Mouse (Mus musculus) lung, postnatal 10 days (tissue): ENCODE measurements around the gene Llcfc1.

Source experiments
- DNase-seq: peaks from one replicate; pipeline ENCODE4 v3.0.0; 2021

The Llcfc1 gene

GRCm38 (mm10) chr6:41684131-41684530, at the start of gene Llcfc1:
Gene Llcfc1 (plus strand): TSS chr6:41684431.
- no peak for DNase-seq

DNA sequence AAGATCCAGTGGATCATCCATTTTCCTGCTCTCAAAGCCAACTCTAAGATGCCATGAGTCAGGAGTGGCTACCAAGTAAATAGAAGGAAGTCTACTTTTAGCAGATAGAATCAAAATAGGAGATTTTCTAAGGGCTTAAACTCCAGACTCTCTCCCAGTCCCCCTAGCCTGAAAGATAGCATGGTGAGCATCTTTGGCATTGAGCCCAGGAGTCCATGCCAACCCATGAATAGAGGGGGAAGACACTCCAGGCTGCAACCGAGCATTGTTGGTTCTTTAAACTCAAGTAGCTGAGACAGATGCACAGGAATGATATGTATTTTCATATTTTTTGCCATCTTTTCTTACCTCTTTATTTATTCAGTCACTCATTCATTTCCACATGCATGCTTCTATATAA, 49.0 kb upstream of the Llcfc1 start:
- no peak for DNase-seq

GRCm38 (mm10) chr6:41636178-41636577, 48.1 kb upstream of the Llcfc1 start, which contains the start of gene Trpv6:
Gene Trpv6 (minus strand): TSS chr6:41636405.
- DNase-seq: no peak

DNA sequence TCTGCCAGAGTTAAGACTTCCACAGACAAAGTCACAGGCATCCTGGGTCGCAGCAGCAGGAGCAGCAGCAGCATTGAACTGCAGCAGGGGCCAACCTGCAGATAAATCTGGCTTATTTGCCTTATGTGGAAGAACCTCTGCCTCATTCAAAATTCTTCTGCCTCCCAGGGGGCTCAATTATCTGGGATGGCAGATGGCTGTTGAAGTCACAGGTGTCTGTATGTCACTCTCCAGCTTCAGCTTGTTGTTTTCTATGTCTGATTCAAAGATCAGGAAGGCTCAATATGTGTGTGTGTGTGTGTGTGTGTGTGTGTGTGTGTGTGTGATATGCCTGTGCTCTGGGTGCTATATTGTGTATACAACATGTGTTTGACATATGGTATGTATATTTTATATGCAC, 46.8 kb upstream of the Llcfc1 start:
- DNase-seq: no peak

DNA sequence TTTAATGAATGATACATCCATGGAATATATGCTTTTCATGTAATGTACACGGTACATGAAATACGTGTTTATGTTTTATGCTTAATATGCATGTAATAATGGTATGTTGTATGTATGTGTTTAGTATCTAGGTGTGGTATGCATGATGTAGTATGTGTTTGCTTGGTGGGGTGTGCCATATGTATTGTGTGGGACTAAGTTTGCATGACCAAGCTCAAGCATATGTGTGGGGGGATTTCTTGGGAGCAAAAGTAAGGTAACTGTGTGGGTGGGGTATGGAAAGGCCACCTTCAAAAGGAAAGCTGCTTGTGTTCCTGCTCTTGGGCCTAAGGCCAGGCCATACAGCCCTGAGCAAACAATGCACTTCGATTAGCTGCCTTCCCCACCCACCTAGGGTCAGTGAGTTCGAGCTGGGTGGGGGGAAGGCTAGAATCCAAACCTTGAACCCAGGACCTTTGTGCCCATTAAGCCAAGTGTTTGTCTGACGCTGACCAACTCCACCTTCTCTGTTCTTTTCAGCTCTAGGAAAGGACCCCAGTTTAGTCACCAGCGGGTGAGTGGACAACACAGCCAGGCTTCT, 46.2 kb upstream of the Llcfc1 start:
- no peak for DNase-seq

DNA sequence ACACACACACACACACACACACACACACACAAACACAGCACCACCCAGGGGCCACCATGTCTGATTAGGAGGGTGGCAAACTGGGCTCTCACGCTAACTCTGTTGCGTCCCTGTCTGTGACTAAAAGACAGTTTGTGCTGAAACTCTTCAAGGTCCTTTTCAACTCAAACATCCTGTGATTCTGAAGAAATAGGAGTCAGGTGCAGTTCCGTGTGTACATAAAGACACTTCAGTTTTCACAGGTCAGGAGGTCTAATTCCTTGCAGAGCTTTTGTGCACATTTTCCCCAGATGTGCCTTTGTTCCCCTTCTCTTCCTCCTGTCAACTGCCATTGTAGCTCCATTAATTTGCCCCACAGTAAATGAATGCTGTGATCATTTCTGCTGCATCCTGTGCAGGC, 43.8 kb upstream of the Llcfc1 start:
- DNase-seq: no peak

- no peak for DNase-seq
These were observed 42.9 kb upstream of the Llcfc1 start for GRCm38 (mm10) chr6:41641173-41641866.

GRCm38 (mm10) chr6:41642765-41643164, 41.5 kb upstream of the Llcfc1 start:
- no peak for DNase-seq

GRCm38 (mm10) chr6:41643227-41643626, 41.0 kb upstream of the Llcfc1 start:
- DNase-seq: peak; percentile 65

GRCm38 (mm10) chr6:41646220-41646619, 38.0 kb upstream of the Llcfc1 start:
- DNase-seq: no peak

GRCm38 (mm10) chr6:41646672-41647071, 37.6 kb upstream of the Llcfc1 start:
- DNase-seq: no peak

- no peak for DNase-seq
These were observed 31.1 kb upstream of the Llcfc1 start for GRCm38 (mm10) chr6:41653173-41653572.

DNA sequence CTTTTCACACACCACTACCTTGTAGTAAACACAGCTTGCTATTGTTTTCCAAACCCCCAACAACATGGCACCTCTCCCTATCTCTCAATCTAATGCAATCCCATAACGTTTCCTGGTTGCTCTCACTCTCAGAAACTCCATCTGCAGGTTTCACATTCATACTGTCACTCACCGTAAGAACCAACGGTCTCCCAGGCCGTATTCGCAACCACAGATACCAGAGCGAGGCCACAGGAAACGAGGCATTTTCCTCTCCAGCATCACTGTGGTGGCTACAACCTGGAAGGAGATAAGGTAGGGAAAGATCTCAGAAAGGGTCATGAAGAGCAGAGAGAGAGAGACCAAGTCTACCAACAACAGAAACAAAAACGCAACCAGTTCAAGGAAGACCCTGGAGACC, 29.6 kb upstream of the Llcfc1 start:
- no peak for DNase-seq

DNA sequence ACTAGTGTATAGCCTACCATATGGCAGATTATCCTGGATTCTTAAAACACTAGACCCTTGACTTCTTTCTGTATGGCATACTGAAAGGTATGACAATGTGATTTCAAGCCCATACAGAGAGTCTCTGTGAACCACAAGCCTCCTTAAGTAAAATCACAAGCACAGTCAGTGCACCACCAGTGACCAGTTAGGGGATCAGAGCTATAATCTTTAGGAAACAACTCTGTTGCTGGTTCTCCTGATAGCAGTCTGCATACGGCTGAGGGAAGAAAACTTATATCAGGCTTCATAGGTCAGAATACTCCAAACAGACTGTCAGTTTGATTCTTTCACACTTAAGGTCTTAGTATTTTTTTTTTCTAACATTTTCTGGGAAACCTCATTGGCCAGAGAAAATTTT, 25.7 kb upstream of the Llcfc1 start:
- no peak for DNase-seq

GRCm38 (mm10) chr6:41662320-41662719, 21.9 kb upstream of the Llcfc1 start:
- DNase-seq: peak; percentile 23

GRCm38 (mm10) chr6:41676530-41676929, 7.7 kb upstream of the Llcfc1 start:
- no peak for DNase-seq

DNA sequence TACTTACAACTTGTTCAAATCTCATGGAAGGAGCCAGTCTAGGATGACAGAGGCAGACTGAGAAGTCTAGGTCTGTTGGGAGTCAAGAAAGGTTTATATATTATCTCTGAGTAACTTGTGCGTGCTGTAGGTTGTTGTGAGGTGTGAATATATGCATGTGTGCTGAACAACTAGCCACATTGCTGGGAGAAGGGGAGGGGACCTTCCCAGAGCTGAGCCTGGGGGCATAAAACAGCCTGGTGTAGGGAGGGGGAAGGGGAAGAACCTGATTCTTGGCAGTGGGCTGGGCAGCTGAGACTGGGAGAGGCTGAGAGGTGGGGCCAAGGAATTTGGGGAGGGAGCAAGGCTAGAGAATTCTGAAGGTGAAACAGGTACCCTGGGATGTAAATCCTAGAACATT, 3.6 kb upstream of the Llcfc1 start, which contains the start of gene Trpv5:
Gene Trpv5 (minus strand): TSS at position 101 of the 400 bp plus-strand sequence.
- no peak for DNase-seq

DNA sequence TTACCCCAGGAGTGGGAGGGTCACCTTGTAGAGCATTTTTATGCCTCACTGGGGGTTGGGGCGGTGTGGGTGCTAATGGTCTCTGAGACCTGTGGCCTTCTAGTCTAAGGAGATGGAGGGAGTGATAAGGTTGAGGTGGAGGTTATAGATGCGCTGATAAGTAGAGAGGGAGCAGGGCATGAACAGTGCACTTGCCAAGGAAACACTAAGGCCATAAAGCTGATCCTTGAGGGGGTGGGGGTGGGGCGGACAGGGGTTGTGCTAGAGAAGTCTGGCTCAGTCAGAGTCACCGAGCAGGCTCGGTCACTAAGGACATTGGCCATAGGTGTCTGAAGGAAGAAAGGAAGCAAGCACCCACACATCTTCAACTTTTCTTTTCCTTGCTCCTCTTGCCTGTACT, 2.6 kb upstream of the Llcfc1 start:
- no peak for DNase-seq

DNA sequence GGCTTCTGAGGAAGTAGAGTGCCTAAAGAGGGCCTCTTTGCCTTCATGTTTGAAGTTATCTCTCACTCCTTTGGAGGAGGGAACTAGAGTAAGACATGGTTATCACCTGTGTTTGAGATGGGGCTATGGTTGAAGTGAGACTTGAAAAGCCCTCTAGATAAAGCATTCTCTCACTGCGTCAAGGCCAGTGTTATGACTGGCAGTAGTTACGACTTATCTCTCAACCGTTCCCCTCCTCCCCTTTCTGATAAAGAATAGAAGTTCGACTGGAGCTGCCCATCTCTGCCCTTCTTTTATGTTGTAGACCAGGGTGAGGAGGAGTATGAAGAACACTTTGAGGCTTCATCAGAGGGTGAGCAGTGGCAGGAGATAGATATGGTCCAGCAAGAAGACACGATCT, 680 bp downstream of the Llcfc1 start:
- DNase-seq: no peak

DNA sequence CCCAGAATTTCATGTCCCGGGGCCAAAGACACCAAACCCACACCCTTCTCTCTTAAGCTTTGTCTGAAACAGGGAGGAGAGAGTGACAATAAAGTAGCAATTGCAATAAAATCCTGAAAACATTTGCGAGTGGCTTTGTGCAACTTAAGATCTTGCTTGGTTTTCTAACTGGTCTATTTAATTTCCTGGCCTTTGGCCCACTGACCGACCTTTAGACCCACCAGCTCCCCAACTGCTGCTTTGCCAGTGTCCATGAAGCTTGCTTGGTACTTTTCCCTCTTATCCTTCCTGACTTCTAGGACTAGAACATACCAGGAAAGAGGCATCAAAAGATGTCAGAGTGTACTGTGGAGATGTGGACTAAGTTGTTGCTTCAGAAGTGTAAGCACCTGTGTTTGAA, 1.4 kb downstream of the Llcfc1 start:
- DNase-seq: no peak

GRCm38 (mm10) chr6:41692200-41692599, 8.0 kb downstream of the Llcfc1 start:
- no peak for DNase-seq

GRCm38 (mm10) chr6:41694407-41694806, 10.2 kb downstream of the Llcfc1 start:
- DNase-seq: no peak

DNA sequence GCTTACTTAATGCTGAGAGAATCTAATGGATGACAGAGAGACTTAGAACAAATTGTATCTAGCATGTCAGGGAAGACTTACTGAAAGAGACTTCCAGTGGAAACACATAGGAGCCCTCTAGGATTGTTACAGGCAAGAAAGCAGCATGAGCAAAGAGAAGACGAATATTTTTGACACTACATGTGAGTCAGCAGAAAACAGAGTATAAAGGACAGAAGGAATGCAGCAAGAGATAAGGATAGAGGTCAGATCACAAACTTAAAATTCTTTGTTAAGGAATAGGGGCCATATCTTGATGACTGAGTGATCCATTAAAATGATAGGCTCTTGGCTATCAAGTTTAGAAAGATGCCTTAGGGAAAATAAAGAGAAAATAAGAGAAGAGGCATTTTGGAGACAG, 17.0 kb downstream of the Llcfc1 start:
- no peak for DNase-seq

DNA sequence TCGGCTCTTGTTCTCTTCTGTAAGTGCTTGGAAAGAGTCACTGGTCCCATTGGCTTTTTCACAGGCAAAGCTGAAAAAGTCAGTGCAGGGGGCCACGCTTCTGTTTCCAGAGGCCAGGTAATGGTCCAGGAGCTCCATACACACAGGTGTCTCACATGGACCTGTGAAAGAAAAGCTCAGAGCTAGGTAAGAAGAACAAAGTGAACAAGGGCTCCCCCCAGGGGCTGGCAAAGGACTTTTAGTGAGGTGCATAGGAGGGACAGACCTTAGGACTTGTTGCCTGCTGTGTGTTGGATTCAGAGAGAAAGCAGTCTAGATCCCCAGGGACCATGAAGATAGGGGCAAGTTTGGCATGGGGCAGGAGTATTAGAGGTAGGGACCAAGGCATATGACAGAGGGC, 18.7 kb downstream of the Llcfc1 start:
- peak; percentile 7 for DNase-seq

- no peak for DNase-seq
These were observed 19.9 kb downstream of the Llcfc1 start, which contains the start of gene Kel for GRCm38 (mm10) chr6:41704123-41704522. Gene Kel (minus strand): TSS chr6:41704339.
